Mouse (Mus musculus) liver, embryonic 15.5 days (tissue): ENCODE data around the gene Peak1. TPM values are rescaled to one million over a fixed set of nuclear protein-coding genes. Genes with fewer than 3 reads are reported as not detected.

Experiments
- ATAC-seq: fragments of 200-750 bp; cut with Nextera tagmentation; 2 replicates; pipeline ENCODE4 v1.8.0; 2017; ENCODE audit warnings: moderate number of reproducible peaks, mild to moderate bottlenecking, moderate library complexity; ENCODE audit not compliant: insufficient read depth
- H3K27ac ChIP-seq: fragments of 300-500 bp; sonication (generic); replicated peaks from 2 replicates; pipeline ENCODE4 v1.5.1; 2015; ENCODE audit warnings: mild to moderate bottlenecking, inconsistent platforms
- H3K27me3 ChIP-seq: fragments of 300-500 bp; sonication (generic); 2 replicates; pipeline ENCODE4 v1.6.1; 2015; ENCODE audit warnings: mild to moderate bottlenecking, inconsistent platforms
- H3K36me3 ChIP-seq: fragments of 300-500 bp; sonication (generic); replicated peaks from 2 replicates; pipeline ENCODE4 v1.6.1; 2015; ENCODE audit warnings: moderate library complexity, mild to moderate bottlenecking, inconsistent platforms
- H3K4me1 ChIP-seq: fragments of 300-500 bp; sonication (generic); replicated peaks from 2 replicates; pipeline ENCODE4 v1.6.1; 2015; ENCODE audit warnings: inconsistent platforms
- H3K4me2 ChIP-seq: fragments of 300-500 bp; sonication (generic); 2 replicates; pipeline ENCODE4 v1.6.1; 2015; ENCODE audit warnings: moderate library complexity, mild to moderate bottlenecking, inconsistent platforms
- H3K4me3 ChIP-seq: fragments of 300-500 bp; sonication (generic); replicated peaks from 2 replicates; pipeline ENCODE4 v1.5.1; 2015; ENCODE audit warnings: mild to moderate bottlenecking, inconsistent platforms
- H3K9ac ChIP-seq: fragments of 300-500 bp; sonication (generic); 2 replicates; pipeline ENCODE4 v1.6.1; 2015; ENCODE audit warnings: moderate library complexity, mild to moderate bottlenecking, inconsistent platforms
- H3K9me3 ChIP-seq: fragments of 300-500 bp; sonication (generic); replicated peaks from 2 replicates; pipeline ENCODE4 v1.6.1; 2016; ENCODE audit warnings: inconsistent platforms
- WGBS: fragments of 180-500 bp; shearing (Covaris S2); methylation state at CpG from one replicate; pipeline ENCODE4 v1.1.7; 2015; ENCODE audit warnings: mixed read lengths; ENCODE audit not compliant: insufficient replicate concordance; 5-methylcytosine and 5-hydroxymethylcytosine counted together
- polyA plus RNA-seq: library from polyadenylated mRNA; unstranded; fragments of >200 nt; fragmentation: Nextera tagmentation; extraction: Ambion mirVana; gene quantifications from 2 replicates; pipeline ENCODE4 v1.2.1, GENCODE M21; 2015

Gene Peak1
- polyA plus RNA-seq, 1 experiment from 2014 or later, result 2.4 TPM

GRCm38 (mm10) chr9:56265022-56265360 is 152.9 kb downstream of the Peak1 start:
- Histone ChIP-seq H3K4me2 (no peak overlapping the region), H3K9me3 (peaks cover 5% of the 10 kb centered on the region), H3K27ac (no peak overlapping the region), H3K36me3 (no peaks in the 10 kb centered on the region), H3K4me3 (no peak overlapping the region), H3K4me1 (peaks cover 13% of the 10 kb centered on the region), H3K27me3 (no peaks in the 10 kb centered on the region), H3K9ac (no peak overlapping the region)
- 24% methylated on average over 8 of the region's 8 CpGs for whole genome bisulfite sequencing
- ATAC-seq, result no peak

GRCm38 (mm10) chr9:56264308-56265021 is 153.4 kb downstream of the Peak1 start:
- H3K9ac ChIP-seq, result no peak overlapping the region
- peaks cover 5% of the 10 kb centered on the region for H3K9me3 ChIP-seq
- WGBS, result 42% methylated on average over 7 of the region's 7 CpGs
- peaks cover 13% of the 10 kb centered on the region for H3K4me1 ChIP-seq
- no peak overlapping the region for H3K4me3 ChIP-seq
- ATAC-seq, result no peak
- no peak overlapping the region for H3K27ac ChIP-seq
- no peak overlapping the region for H3K4me2 ChIP-seq
- no peaks in the 10 kb centered on the region for H3K36me3 ChIP-seq
- H3K27me3 ChIP-seq, result no peaks in the 10 kb centered on the region

GRCm38 (mm10) chr9:56263055-56263454 is 154.8 kb downstream of the Peak1 start:
- H3K9ac ChIP-seq, result no peak overlapping the region
- H3K4me2 ChIP-seq, result no peak overlapping the region
- H3K9me3 ChIP-seq, result peaks cover 5% of the 10 kb centered on the region
- H3K27ac ChIP-seq, result no peak overlapping the region
- H3K4me1 ChIP-seq, result peaks cover 13% of the 10 kb centered on the region
- WGBS, result 27% methylated on average over 1 of the region's 1 CpGs
- H3K36me3 ChIP-seq, result no peaks in the 10 kb centered on the region
- no peaks in the 10 kb centered on the region for H3K27me3 ChIP-seq
- no peak overlapping the region for H3K4me3 ChIP-seq
- no peak for ATAC-seq

- ATAC-seq, result no peak
- Histone ChIP-seq H3K4me2 (no peak overlapping the region), H3K9me3 (peaks cover 5% of the 10 kb centered on the region), H3K27me3 (no peaks in the 10 kb centered on the region), H3K4me1 (peaks cover 13% of the 10 kb centered on the region), H3K27ac (no peak overlapping the region), H3K36me3 (no peaks in the 10 kb centered on the region), H3K4me3 (no peak overlapping the region), H3K9ac (no peak overlapping the region)
- WGBS, result 74% methylated on average over 14 of the region's 14 CpGs
Observed at GRCm38 (mm10) chr9:56260495-56261136, 157.3 kb downstream of the Peak1 start.

- H3K27ac ChIP-seq, result no peak overlapping the region
- no peaks in the 10 kb centered on the region for H3K27me3 ChIP-seq
- H3K4me1 ChIP-seq, result peaks cover 11% of the 10 kb centered on the region
- no peaks in the 10 kb centered on the region for H3K36me3 ChIP-seq
- no peak overlapping the region for H3K4me2 ChIP-seq
- no peak overlapping the region for H3K9ac ChIP-seq
- no peak for ATAC-seq
- peaks cover 5% of the 10 kb centered on the region for H3K9me3 ChIP-seq
- WGBS, result 81% methylated on average over 22 of the region's 22 CpGs
- H3K4me3 ChIP-seq, result no peak overlapping the region
Observed at GRCm38 (mm10) chr9:56259790-56260494, 157.9 kb downstream of the Peak1 start.

GRCm38 (mm10) chr9:56258261-56258790 is 159.5 kb downstream of the Peak1 start:
- WGBS, result 83% methylated on average over 10 of the region's 10 CpGs
- no peak overlapping the region for H3K9ac ChIP-seq
- no peak for ATAC-seq
- H3K36me3 ChIP-seq, result no peaks in the 10 kb centered on the region
- no peaks in the 10 kb centered on the region for H3K27me3 ChIP-seq
- no peak overlapping the region for H3K27ac ChIP-seq
- H3K9me3 ChIP-seq, result peaks cover 5% of the 10 kb centered on the region
- H3K4me2 ChIP-seq, result no peak overlapping the region
- H3K4me3 ChIP-seq, result no peak overlapping the region
- H3K4me1 ChIP-seq, result peaks cover 4% of the 10 kb centered on the region

GRCm38 (mm10) chr9:56257227-56258000 is 160.5 kb downstream of the Peak1 start:
- H3K36me3 ChIP-seq, result no peaks in the 10 kb centered on the region
- 74% methylated on average over 20 of the region's 20 CpGs for WGBS
- H3K9ac ChIP-seq, result no peak overlapping the region
- H3K27ac ChIP-seq, result no peak overlapping the region
- no peaks in the 10 kb centered on the region for H3K27me3 ChIP-seq
- H3K4me2 ChIP-seq, result no peak overlapping the region
- no peak for ATAC-seq
- H3K4me1 ChIP-seq, result no peaks in the 10 kb centered on the region
- no peak overlapping the region for H3K4me3 ChIP-seq
- peaks cover 5% of the 10 kb centered on the region for H3K9me3 ChIP-seq

GRCm38 (mm10) chr9:56255676-56256432 is 162.0 kb downstream of the Peak1 start:
- Histone ChIP-seq H3K9ac (no peak overlapping the region), H3K27me3 (no peaks in the 10 kb centered on the region), H3K4me2 (no peak overlapping the region), H3K36me3 (no peaks in the 10 kb centered on the region), H3K27ac (no peak overlapping the region), H3K4me3 (no peak overlapping the region), H3K4me1 (no peaks in the 10 kb centered on the region), H3K9me3 (peaks cover 5% of the 10 kb centered on the region)
- no peak for ATAC-seq
- WGBS, result 80% methylated on average over 6 of the region's 6 CpGs

GRCm38 (mm10) chr9:56244336-56244735 is 173.5 kb downstream of the Peak1 start:
- ATAC-seq, result no peak
- Histone ChIP-seq H3K27me3 (no peaks in the 10 kb centered on the region), H3K4me2 (no peak overlapping the region), H3K9me3 (no peaks in the 10 kb centered on the region), H3K27ac (no peak overlapping the region), H3K36me3 (no peaks in the 10 kb centered on the region), H3K4me3 (no peak overlapping the region), H3K9ac (no peak overlapping the region), H3K4me1 (no peaks in the 10 kb centered on the region)
- 78% methylated on average over 8 of the region's 8 CpGs for whole genome bisulfite sequencing

- H3K4me3 ChIP-seq, result no peak overlapping the region
- H3K4me1 ChIP-seq, result no peaks in the 10 kb centered on the region
- no peak overlapping the region for H3K27ac ChIP-seq
- H3K4me2 ChIP-seq, result no peak overlapping the region
- H3K9ac ChIP-seq, result no peak overlapping the region
- ATAC-seq, result peak; percentile 37; the same call in 1 of the 2 replicates
- H3K36me3 ChIP-seq, result no peaks in the 10 kb centered on the region
- no peaks in the 10 kb centered on the region for H3K9me3 ChIP-seq
- H3K27me3 ChIP-seq, result no peaks in the 10 kb centered on the region
- WGBS, result 70% methylated on average over 7 of the region's 7 CpGs
Observed at GRCm38 (mm10) chr9:56243885-56244284, 174.0 kb downstream of the Peak1 start.
